Mouse (Mus musculus) cortical plate, adult 2 months (tissue): ENCODE measurements around the gene Dnajc5.

ENCODE experiments used
- CTCF ChIP-seq: fragments of 200-500 bp; IDR thresholded peaks from 2 replicates; pipeline ENCODE4 v1.5.1; 2011; ENCODE audit warnings: mild to moderate bottlenecking, control low read depth, low read length; ENCODE audit not compliant: insufficient read depth; ENCODE audit errors: extremely low read depth
- POLR2A ChIP-seq: fragments of 200-500 bp; IDR thresholded peaks from 2 replicates; pipeline ENCODE4 v1.6.1; 2011; ENCODE audit warnings: mild to moderate bottlenecking, low read length, control low read depth; ENCODE audit not compliant: insufficient read depth; ENCODE audit errors: extremely low read depth

DNA sequence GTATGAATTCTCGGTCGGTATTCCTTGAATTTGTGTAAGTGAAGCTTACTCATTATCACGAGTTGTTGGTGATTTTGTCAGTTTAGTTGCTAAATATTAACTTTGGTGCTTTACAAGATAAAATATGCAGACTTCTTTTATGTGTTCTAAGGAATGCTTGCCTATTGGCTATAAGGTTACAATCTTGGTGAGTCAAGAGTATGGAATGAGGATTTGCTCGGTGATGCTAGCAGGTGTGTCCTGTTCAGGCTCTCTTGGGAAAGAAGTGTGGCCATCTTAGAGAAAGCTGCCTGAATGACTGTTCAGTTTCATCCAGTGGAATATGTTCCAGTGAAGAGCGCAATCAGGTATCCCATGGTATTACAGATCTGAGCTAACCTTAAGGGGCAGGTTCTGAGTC is 5.2 kb downstream of the Dnajc5 start:
- TF ChIP-seq POLR2A (no peak), CTCF (no peak)
